Mouse (Mus musculus): ENCODE data around the gene Fcrl6.

- TF ChIP-seq POLR2AphosphoS2 (IDR thresholded peaks at IDR 0.05; ENCODE audit: low read depth, low read length) (no peak), E2F4 (IDR thresholded peaks at IDR 0.05; ENCODE audit: insufficient replicate concordance, low read depth, low read length) (no peak), TCF12 (IDR thresholded peaks at IDR 0.05; ENCODE audit: low read depth, low read length) (no peak), POLR2A (IDR thresholded peaks at IDR 0.05; ENCODE audit: low read depth, low read length) (no peak), USF1 (IDR thresholded peaks at IDR 0.05; ENCODE audit: low read depth, low read length) (no peak), CTCF (conservative IDR thresholded peaks at IDR 0.05 in 1 of 2, IDR thresholded peaks at IDR 0.05 in 1 of 2; ENCODE audit: low read depth in 2 of 2, low read length in 2 of 2) (no peak), EP300 (IDR thresholded peaks at IDR 0.05; ENCODE audit: low read length) (no peak), HCFC1 (IDR thresholded peaks at IDR 0.05; ENCODE audit: low read depth, low read length) (no peak), ETS1 (conservative IDR thresholded peaks at IDR 0.05; ENCODE audit: low read depth, low read length) (no peak)
These were observed 8.4 kb downstream of the Fcrl6 start for GRCm38 (mm10) chr1:172593956-172594355.
